Mouse (Mus musculus) heart, postnatal 0 days (tissue): ENCODE data around the gene Ctcf. TPM values are rescaled to one million over a fixed set of nuclear protein-coding genes. Genes with fewer than 3 reads are reported as not detected.

Source experiments
- ATAC-seq: fragments of 200-750 bp; cut with Nextera tagmentation; 2 replicates; pipeline ENCODE4 v1.8.0; 2017; ENCODE audit warnings: low read depth, moderate number of reproducible peaks, moderate library complexity; ENCODE audit not compliant: insufficient read depth
- DNase-seq: peaks from one replicate; pipeline ENCODE4 v3.0.0-alpha.2; 2016; ENCODE audit warnings: low spot score
- H3K27ac ChIP-seq: fragments of 300-500 bp; sonication (generic); 2 replicates; pipeline ENCODE4 v1.5.1; 2014; ENCODE audit warnings: low read depth, mild to moderate bottlenecking
- H3K27me3 ChIP-seq: fragments of 300-500 bp; sonication (generic); 2 replicates; pipeline ENCODE4 v1.6.1; 2014; ENCODE audit warnings: low read length, mixed read lengths; ENCODE audit not compliant: control insufficient read depth, insufficient read depth
- H3K36me3 ChIP-seq: fragments of 300-500 bp; sonication (generic); replicated peaks from 2 replicates; pipeline ENCODE4 v1.6.1; 2014; ENCODE audit warnings: low read length, mixed read lengths; ENCODE audit not compliant: control insufficient read depth, insufficient read depth
- H3K4me1 ChIP-seq: fragments of 300-500 bp; sonication (generic); 2 replicates; pipeline ENCODE4 v1.6.1; 2014; ENCODE audit warnings: antibody characterized with exemption; ENCODE audit not compliant: control insufficient read depth, insufficient read depth
- H3K4me2 ChIP-seq: fragments of 300-500 bp; sonication (generic); 2 replicates; pipeline ENCODE4 v1.6.1; 2014; ENCODE audit warnings: low read depth, mild to moderate bottlenecking, low read length, moderate library complexity
- H3K4me3 ChIP-seq: fragments of 300-500 bp; sonication (generic); 2 replicates; pipeline ENCODE4 v1.5.1; 2014; ENCODE audit warnings: low read depth, low read length
- H3K9ac ChIP-seq: fragments of 300-500 bp; sonication (generic); replicated peaks from 2 replicates; pipeline ENCODE4 v1.6.1; 2014; ENCODE audit warnings: low read depth, low read length, mixed read lengths
- H3K9me3 ChIP-seq: fragments of 300-500 bp; sonication (generic); replicated peaks from 2 replicates; pipeline ENCODE4 v1.6.1; 2016; ENCODE audit warnings: low read length; ENCODE audit not compliant: control insufficient read depth
- CTCF ChIP-seq: IDR thresholded peaks from 2 replicates; pipeline ENCODE4 v1.5.1; 2016; ENCODE audit warnings: antibody characterized with exemption, control low read depth, low read depth
- EP300 ChIP-seq: IDR thresholded peaks from 2 replicates; pipeline ENCODE4 v1.6.1; 2016; ENCODE audit warnings: antibody characterized with exemption, low read depth
- WGBS: fragments of 180-500 bp; shearing (Covaris S2); extraction: QIAGEN DNeasy Blood & Tissue Kit; methylation state at CpG from one replicate; pipeline ENCODE4 v1.1.7; 2014; 5-methylcytosine and 5-hydroxymethylcytosine counted together
- polyA plus RNA-seq: library from polyadenylated mRNA; unstranded; fragments of >200 nt; fragmentation: Nextera tagmentation; extraction: Ambion mirVana; gene quantifications from 2 replicates; pipeline ENCODE4 v1.2.1, GENCODE M21; 2015
- total RNA-seq: library from RNA; depleted of rRNA; stranded (reverse); fragments of >200 nt; gene quantifications from 2 replicates; pipeline ENCODE4 v1.2.3, GENCODE M21; 2014; ENCODE audit warnings: low replicate concordance

The Ctcf gene
- total and polyA plus RNA-seq, 2 experiments from 2014 or later = 13.7 to 42.0 TPM

DNA sequence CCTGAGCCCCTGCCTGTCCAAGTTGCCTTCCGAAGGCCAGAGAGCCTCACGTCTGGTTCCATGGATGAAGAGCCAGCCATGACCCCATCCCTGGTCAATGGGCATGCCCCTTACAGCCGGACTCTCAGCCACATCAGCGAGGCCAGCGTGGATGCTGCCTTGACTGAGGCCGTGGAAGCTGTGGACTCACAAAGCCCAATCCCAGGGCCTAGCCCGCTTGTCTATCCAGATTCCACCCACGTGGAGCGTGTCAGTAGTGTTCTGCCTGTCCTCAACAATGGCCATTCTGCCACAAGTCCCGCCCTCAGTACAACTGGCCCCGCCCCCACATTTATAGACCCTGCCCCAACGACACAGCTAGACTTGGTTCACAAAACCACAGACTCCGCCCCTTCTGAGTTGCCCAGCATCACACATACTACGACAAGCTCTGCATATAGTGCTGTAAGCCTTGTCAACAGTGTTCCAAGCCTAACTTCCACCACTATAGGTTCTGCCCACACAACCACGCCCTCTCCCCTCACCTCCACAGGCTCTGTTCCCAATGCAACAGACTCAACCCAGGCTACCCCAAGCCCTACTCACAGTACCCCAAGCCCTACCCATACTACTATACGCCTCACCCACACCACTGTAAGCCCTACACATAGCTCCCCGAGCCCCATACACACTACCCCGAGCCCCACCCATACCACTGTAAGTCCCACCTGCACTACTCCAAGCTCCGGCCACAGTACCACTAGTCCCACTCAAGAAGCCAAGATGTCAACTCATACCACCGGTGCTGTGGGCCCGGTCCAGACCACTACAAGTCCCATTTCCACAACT lies 18.7 kb upstream of the Ctcf start:
- TF ChIP-seq EP300 = no peak
- no peak for TF ChIP-seq CTCF
- no peak overlapping the region for H3K4me3 ChIP-seq
- DNase-seq (no peak), ATAC-seq (no peak)
- no peak overlapping the region for H3K27ac ChIP-seq
- H3K36me3 ChIP-seq = peaks cover 76% of the 10 kb centered on the region
- no peaks in the 10 kb centered on the region for H3K9me3 ChIP-seq
- H3K4me2 ChIP-seq = no peak overlapping the region
- no peaks in the 10 kb centered on the region for H3K27me3 ChIP-seq
- 84% methylated on average over 21 of the region's 21 CpGs for WGBS
- peaks cover 14% of the 10 kb centered on the region for H3K4me1 ChIP-seq
- no peak overlapping the region for H3K9ac ChIP-seq

DNA sequence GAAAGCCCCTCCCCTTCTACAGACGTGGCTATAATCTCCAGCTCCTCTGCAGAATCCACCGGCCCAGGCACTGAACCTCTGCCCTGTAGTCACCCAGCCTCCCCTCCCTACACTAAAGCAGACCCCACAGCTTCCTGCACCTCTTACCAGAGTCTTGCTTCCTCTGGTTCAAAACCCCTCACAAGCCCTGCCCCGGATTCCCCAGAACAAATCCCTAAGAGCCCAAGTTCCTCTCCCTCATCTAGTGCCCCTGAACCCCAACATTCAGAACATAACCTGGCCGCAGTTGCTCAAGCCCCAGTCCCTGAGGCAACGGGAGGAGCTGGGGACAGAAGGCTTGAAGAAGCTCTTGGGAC lies 18.1 kb upstream of the Ctcf start:
- Histone ChIP-seq H3K27me3 (no peaks in the 10 kb centered on the region), H3K36me3 (peaks cover 81% of the 10 kb centered on the region), H3K4me2 (no peak overlapping the region), H3K4me1 (peaks cover 10% of the 10 kb centered on the region; the same call in 1 of the 2 replicates), H3K9me3 (no peaks in the 10 kb centered on the region), H3K9ac (no peak overlapping the region), H3K4me3 (no peak overlapping the region), H3K27ac (no peak overlapping the region)
- DNase-seq (no peak), ATAC-seq (no peak)
- no peak for TF ChIP-seq CTCF
- TF ChIP-seq EP300 = no peak
- 89% methylated on average over 5 of the region's 5 CpGs for WGBS

DNA sequence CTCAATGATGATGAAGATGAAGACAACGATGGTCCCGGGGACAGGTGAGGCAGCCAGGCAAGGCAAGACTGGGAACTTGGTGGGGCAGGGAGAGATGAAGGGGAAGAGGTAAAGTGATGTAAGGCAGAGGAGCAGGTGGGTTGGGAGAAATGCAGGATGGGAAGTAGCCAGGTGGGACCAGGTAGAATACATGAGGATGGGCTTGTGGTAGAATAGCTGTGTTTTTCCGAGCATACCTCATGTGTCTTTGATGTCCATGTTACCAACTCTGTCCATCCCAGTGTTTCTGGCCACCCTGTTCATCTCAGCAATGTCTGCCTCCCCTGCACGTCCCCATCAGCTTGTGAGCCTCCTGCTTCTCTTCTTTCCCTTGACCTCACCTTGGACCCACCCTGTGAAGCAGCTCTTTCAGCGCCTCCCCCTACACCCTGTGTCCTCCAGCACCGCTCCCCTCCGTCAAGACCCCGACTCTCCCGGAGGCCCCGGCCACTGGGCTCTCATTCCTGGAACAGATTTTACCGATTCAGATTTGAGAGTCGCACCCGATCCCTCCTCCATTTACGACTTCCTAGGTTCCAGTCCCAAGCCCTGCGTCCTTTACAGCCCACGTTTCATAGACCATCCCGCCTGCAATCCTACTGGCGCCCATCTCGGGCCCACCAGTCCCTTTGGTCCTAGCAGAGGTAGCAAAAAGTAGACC lies 17.3 kb upstream of the Ctcf start:
- Histone ChIP-seq H3K4me1 (peaks cover 5% of the 10 kb centered on the region; the same call in 1 of the 2 replicates), H3K27me3 (no peaks in the 10 kb centered on the region), H3K36me3 (peaks cover 89% of the 10 kb centered on the region), H3K4me3 (no peak overlapping the region), H3K9ac (no peak overlapping the region), H3K4me2 (no peak overlapping the region), H3K9me3 (no peaks in the 10 kb centered on the region), H3K27ac (no peak overlapping the region)
- no peak for TF ChIP-seq EP300
- no peak for TF ChIP-seq CTCF
- WGBS = 93% methylated on average over 19 of the region's 19 CpGs
- ATAC-seq (no peak), DNase-seq (no peak)

DNA sequence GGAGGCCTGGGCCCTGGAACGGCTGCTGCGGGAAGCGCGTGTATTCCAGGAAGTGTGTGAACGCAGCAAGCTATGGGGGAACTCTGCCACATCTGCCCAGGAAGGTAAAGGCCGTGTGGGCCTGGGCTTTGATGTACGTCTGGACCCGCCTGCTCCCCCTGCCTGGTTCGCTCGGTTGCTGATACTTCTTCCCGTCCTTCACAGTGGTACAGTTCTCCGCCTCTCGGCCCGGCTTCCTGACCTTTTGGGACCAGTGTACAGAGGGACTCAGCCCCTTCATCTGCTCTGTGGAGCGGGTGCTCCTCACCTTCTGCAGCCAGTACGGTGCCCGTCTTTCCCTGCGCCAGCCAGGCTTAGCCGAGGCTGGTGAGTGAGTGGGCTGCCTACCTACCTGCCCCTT lies 16.2 kb upstream of the Ctcf start:
- DNase-seq (no peak), ATAC-seq (no peak)
- no peak overlapping the region for H3K27ac ChIP-seq
- H3K4me1 ChIP-seq = peaks cover 2% of the 10 kb centered on the region; the same call in 1 of the 2 replicates
- TF ChIP-seq EP300 (no peak), CTCF (no peak)
- no peak overlapping the region for H3K4me2 ChIP-seq
- no peak overlapping the region for H3K9ac ChIP-seq
- no peaks in the 10 kb centered on the region for H3K9me3 ChIP-seq
- H3K4me3 ChIP-seq = no peak overlapping the region
- H3K36me3 ChIP-seq = peaks cover 91% of the 10 kb centered on the region
- 88% methylated on average over 19 of the region's 19 CpGs for WGBS
- H3K27me3 ChIP-seq = no peaks in the 10 kb centered on the region

DNA sequence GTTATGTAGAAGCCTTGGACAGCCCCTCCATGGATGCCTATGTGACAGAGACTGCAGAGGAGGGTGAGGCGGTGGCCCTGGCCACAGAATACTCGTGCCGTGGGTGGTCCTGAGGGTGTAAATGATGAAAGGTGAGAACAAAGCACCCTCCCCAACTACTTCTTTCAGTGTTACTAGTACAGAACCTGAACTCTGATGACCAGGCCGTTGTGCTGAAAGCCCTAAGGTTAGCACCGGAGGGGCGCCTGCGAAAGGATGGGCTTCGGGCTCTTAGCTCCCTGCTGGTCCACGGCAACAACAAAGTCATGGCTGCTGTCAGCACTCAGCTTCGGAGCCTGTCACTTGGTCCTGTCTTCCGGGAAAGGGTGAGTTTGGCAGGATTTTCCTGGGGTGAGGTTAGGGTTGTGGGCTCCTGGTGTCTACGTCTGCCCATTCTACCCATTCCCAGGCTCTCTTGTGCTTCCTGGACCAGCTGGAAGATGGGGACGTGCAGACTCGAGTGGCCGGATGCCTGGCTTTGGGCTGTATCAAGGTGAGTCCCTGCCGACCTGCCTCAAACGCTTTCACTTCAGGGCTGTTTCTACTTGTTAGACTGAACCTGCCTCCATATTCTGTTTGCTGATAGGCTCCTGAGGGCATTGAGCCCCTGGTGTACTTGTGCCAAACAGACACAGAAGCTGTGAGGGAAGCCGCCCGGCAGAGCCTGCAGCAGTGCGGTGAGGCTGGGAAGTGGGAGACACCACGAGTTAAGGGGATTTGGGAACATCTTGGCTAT lies 15.2 kb upstream of the Ctcf start:
- WGBS = 87% methylated on average over 21 of the region's 21 CpGs
- ATAC-seq (no peak), DNase-seq (no peak)
- Histone ChIP-seq H3K4me2 (no peak overlapping the region), H3K27me3 (no peaks in the 10 kb centered on the region), H3K9ac (no peak overlapping the region), H3K27ac (no peak overlapping the region), H3K4me3 (no peak overlapping the region), H3K36me3 (peaks cover 82% of the 10 kb centered on the region), H3K9me3 (no peaks in the 10 kb centered on the region), H3K4me1 (peaks cover 2% of the 10 kb centered on the region; the same call in 1 of the 2 replicates)
- TF ChIP-seq EP300 (no peak), CTCF (no peak)
